Mouse (Mus musculus) hematopoietic stem cell, adult 5-6 weeks (primary cell): Measurements from ENCODE around the gene Wdr41. TPM values are rescaled to one million over a fixed set of nuclear protein-coding genes. Genes with fewer than 3 reads are reported as not detected.

ENCODE experiments used
- ATAC-seq, 2 experiments: fragments of 125-278 bp in 1 of 2; replicated peaks in 1 of 2; 2 replicates each; pipeline ENCODE4 v1.8.0; 2016 to 2017; ENCODE audit warnings: inconsistent platforms in 2 of 2, mild to moderate bottlenecking in 2 of 2, moderate number of reproducible peaks in 2 of 2, low read depth in 1 of 2, moderate TSS enrichment in 1 of 2; ENCODE audit not compliant: low FRiP score in 2 of 2, poor library complexity in 2 of 2, severe bottlenecking in 2 of 2, insufficient read depth in 1 of 2, low TSS enrichment in 1 of 2
- total RNA-seq: library from RNA; stranded (forward); fragments of 172-1452, 232-1000 nt; gene quantifications from 2 replicates; pipeline ENCODE4 v1.2.3, GENCODE M21; 2017

Wdr41 gene
- total RNA-seq, 1 experiment from 2014 or later, result 31.8 TPM

GRCm38 (mm10) chr13:95030828-95031227 lies 54.7 kb downstream of the Wdr41 start:
- ATAC-seq, result no peak

DNA sequence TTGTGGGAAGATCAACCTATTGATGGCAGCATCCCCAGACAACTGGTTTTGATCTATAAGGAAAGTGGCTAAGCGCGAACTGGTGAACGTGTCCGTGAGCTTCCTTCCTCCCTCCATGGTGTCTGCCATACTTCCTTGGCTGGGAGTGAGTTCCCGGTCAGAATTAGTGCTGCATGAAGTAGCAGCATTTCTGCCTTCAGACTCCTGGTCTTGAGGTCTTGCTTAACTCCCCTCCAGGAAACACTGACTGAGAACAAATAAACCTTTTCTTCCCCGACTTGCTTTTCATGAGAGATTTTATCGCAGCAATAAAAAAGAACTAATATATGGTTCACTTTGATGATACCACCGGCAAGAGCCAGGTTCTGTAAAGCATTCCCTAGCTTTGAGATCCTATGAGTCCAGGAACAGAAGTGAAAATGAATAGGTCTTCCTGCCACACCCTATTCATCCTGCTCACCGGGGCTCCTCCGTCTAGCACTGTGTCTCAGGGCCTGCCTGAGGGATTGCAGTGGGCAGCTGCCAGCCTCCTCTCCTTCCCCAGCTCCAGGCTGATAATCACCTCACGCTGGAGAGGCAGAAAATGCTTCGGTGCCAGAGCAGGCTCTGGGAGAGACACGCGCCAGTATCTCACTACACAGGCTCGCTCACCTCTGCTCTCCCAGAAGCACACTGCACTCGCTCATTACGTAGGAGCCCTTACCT lies 56.1 kb downstream of the Wdr41 start:
- no peak for ATAC-seq

GRCm38 (mm10) chr13:95032973-95033372 lies 56.8 kb downstream of the Wdr41 start:
- ATAC-seq, result no peak

- peak; percentile 41 to 60; a peak in 2 of 4 replicates for ATAC-seq
Observed at GRCm38 (mm10) chr13:95034094-95034493, 58.0 kb downstream of the Wdr41 start.

DNA sequence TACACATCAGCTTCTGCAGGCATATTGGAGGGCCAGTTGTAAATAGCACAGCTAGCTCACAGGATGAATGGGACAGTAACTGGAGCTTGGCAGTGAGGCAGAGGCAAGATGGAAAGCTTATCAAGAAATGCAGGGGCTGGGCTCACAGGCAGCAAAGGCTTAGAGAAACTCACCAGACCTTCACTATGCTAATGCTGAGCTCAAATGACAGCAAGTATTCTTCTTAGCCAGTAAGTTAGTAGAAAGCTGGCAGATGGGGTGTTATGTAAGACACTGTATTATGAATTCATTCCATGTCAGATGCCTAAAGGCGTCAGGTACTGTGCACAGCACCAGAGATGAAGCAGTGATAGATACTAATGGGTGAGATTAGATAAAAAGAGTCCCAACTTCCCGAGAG lies 58.6 kb downstream of the Wdr41 start:
- no peak for ATAC-seq

DNA sequence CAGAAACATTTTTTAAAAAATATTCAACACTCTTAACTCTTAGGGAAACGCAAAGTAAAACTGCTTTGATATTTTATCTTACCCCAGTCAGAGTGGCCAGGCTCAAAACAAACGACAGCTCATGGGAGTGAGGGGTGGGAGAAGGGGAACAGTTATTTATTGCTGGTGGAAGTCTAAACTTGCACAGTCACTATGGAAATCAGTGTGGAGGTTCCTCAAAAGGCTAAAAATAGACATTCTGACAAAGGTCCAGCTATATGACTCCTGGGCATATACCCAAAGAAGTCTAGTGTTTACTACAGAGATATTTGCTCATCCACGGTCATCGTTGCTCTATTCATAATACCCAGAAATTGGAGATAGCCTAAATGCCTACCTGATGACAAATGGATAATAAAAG lies 62.1 kb downstream of the Wdr41 start:
- peak in 1 of 2 experiments; percentile 59; a peak in 2 of 4 replicates for ATAC-seq

GRCm38 (mm10) chr13:95040140-95040738 lies 64.1 kb downstream of the Wdr41 start:
- ATAC-seq, result no peak

GRCm38 (mm10) chr13:95044108-95044507 lies 68.0 kb downstream of the Wdr41 start:
- ATAC-seq, result no peak

DNA sequence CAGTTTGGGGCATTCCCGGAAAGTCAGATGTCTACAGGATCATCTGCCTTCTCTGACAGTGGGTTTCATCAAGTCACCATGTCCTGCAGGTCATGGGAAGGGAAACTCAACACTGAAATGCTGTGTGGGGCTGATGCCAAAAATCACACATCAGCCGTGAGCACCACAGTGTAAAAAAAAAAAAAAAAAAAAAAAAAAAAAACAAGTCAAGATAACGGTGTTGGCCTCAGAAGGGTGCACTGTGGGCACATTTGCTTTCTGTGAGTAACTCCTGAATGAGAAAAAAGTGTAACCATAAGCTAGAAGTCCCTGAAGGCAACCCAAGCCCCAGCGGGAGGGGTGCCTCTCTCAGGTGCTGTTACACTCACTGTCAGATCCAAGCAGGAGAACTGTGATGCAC lies 74.3 kb downstream of the Wdr41 start:
- no peak for ATAC-seq

- ATAC-seq, result no peak
Observed at GRCm38 (mm10) chr13:95052421-95052820, 76.3 kb downstream of the Wdr41 start.

- no peak for ATAC-seq
Observed at GRCm38 (mm10) chr13:95055742-95056388, 79.7 kb downstream of the Wdr41 start.

DNA sequence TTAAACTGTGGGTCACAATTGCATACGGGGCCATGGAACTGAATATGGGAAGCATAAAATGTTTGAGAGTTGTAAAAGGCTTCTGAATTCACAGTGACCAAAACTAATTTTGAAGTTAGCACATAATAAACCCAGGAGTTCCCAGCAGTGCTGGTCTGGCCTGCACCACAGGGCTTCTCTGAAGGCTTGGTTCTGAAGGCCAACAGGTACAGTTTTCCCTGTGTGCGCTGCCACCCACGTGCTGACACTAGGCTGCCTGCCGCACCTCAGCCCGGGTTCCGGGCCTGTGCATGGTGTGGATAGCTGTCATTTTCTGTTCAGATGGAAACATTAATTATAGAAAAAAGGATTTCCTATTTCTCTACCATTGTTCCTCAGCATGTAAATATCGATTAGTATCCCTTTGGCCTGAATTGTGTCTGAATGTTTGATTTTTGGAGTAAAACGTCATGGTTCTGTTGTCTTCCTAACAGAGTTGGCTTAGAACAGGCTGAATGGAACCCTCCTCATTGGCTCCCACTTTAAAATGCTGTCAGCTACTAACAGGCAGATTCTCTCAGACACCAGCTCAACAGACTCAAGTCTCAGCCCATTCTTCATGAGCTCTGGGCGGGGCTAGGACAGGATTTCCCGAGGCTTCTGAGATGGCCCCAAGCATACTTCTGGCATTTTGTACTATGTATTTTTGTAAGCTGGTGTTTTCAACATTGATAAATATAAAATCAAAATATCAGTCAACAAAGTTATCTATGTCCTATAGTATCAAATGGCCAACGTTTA lies 80.5 kb downstream of the Wdr41 start:
- no peak for ATAC-seq

DNA sequence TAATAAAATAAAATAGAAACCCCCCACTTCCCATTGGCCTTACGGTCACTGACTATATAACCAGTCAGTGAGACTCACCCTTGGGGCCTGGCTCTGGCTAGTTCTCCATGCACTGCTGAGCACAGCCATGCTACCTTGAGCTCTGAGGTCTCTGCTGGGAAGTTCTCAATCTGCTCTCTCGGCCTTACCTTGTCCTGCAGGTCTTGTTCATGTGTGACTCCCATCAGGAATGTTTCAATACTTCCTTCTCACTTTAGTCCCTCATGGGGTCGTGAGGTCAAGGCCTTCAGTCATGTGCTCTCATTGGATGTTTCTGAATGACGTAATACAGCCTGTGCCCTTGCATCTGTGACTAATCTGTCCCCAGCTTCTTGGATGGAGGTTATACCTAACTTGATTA lies 82.7 kb downstream of the Wdr41 start:
- ATAC-seq, result no peak

DNA sequence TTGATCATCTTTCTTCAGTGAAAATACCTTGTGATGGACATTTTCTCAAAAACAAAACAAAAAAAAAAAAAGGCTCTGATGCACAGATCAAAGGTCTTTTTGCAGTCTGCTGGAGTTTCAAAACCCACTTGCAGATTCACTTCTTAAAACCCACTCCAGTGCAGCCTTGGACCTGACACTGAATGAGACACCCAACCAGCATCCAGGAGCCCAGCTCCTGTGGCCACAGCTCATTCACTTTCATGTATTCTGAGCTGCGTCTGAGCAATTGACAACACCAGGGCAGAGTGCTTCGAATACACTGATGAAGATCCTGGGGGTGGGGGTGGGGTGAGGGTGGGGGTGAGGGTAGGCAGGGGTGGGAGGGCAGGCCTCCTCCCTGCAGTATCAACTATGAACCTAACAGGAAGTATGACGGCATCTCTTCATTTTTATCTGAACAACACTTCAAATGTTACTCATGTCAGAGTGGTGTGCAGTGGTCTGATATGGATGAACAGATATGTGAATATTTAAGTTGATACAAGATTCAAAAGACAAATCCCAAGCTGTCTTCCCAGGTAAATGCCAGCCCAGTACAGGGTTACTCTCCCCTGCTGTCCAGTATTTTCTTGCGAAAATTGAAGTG lies 87.4 kb downstream of the Wdr41 start:
- ATAC-seq, result no peak

DNA sequence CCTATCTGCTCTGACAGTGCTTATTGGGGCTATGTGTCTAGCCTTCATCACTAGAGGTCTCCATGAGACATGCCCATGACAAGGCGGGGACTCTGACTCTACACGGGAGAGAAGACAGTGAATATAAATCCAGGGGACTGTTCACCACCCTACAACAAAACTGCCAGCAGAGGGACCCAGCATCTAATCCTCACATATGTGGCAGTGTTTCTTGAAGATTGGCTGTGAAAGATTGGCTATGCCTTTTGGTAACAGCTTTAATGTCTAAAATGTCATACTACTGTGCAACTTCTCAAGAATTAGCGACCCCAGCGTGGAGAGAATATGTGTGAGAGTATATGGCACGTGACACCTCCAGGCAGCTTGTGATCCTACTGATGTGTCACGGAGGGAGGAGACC lies 91.7 kb downstream of the Wdr41 start:
- ATAC-seq, result no peak

DNA sequence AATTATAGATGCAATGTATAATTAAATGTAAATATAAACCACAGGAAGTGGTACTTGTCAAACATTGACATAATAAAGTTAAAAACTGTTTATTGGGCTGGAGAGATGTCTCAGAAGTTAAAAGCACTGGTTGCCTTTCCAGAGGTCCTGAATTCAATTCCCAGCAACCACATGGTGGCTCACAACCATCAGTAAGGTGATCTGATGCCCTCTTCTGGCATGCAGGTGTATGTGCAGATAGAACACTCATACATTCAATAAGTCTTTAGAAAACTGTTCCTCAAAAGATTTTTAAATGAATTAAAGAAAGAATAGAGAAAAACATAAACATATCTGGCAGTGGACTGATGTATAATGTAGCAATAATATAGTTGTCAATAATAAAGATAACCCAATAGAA lies 94.1 kb downstream of the Wdr41 start:
- no peak for ATAC-seq
